Mouse (Mus musculus): ENCODE measurements around the gene Gm37419. TPM values are rescaled to one million over a fixed set of nuclear protein-coding genes. Genes with fewer than 3 reads are reported as not detected.

Gene Gm37419
- total and polyA plus RNA-seq, 3 experiments: not detected

DNA sequence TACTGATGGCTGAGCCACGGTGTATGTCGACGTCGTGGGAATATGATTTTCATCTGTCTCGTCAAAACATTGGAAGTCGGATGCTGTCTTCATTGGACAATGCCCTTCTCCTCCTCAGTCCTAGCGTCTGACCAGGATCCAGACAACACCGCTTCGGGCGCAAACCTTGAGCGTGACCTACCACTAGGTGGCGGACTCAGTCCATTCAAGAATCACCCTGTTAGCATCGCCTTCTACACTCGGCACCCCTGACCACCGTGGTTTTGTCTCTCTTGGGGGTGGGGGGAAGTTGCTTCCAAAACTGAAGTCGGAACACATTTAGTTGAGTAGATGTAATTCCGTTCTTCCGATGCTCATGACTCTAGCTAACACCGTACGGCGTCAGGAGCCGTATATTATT is 4.1 kb upstream of the Gm37419 start:
- H3K9ac ChIP-seq (ENCODE audit: control insufficient read depth, low read depth, low read length, poor library complexity, severe bottlenecking): no peak overlapping the region
- DNase-seq (ENCODE audit: low read depth, low spot score): peak; percentile 6
- H3K4me1 ChIP-seq (ENCODE audit: control insufficient read depth in 1 of 2, insufficient read depth in 2 of 2, low read length in 2 of 2): no peaks in the 10 kb centered on the region
- no peak overlapping the region for H3K4me3 ChIP-seq (ENCODE audit: control insufficient read depth in 1 of 2, insufficient read depth in 1 of 2, low read depth in 2 of 2, low read length in 2 of 2)
- no peaks in the 10 kb centered on the region for H3K36me3 ChIP-seq (ENCODE audit: control insufficient read depth in 1 of 2, insufficient read depth in 2 of 2, low read length in 2 of 2)
- H3K9me3 ChIP-seq (replicated peaks; ENCODE audit: insufficient read depth, low read length): no peaks in the 10 kb centered on the region
- no peaks in the 10 kb centered on the region for H3K79me2 ChIP-seq (ENCODE audit: control insufficient read depth, insufficient read depth, low read length, poor library complexity)
- TF ChIP-seq CTCF (IDR thresholded peaks at IDR 0.05 in 2 of 3, conservative IDR thresholded peaks at IDR 0.05 in 1 of 3; ENCODE audit: control insufficient read depth in 1 of 3, insufficient read depth in 1 of 3, low read depth in 2 of 3, low read length in 3 of 3, poor library complexity in 1 of 3, severe bottlenecking in 1 of 3) (peak; percentile 15 to 53 (median 32); a peak in 4 of 6 replicates), RAD21 (IDR thresholded peaks at IDR 0.05; ENCODE audit: low read depth, low read length) (peak; percentile 38), ETS1 (IDR thresholded peaks at IDR 0.05; ENCODE audit: low read depth, low read length) (no peak), POLR2AphosphoS5 (IDR thresholded peaks at IDR 0.05; ENCODE audit: borderline replicate concordance, low read depth, low read length) (no peak), SIN3A (IDR thresholded peaks at IDR 0.05; ENCODE audit: low read length) (no peak), MYC (IDR thresholded peaks at IDR 0.05; ENCODE audit: low read depth, low read length) (no peak), MYB (IDR thresholded peaks at IDR 0.05; ENCODE audit: low read depth, low read length) (no peak), HCFC1 (IDR thresholded peaks at IDR 0.05; ENCODE audit: low read depth, low read length) (no peak), MAX (IDR thresholded peaks at IDR 0.05; ENCODE audit: low read length) (no peak), TCF12 (IDR thresholded peaks at IDR 0.05; ENCODE audit: low read depth, low read length) (no peak), SMC3 (IDR thresholded peaks at IDR 0.05; ENCODE audit: low read depth, low read length) (peak; percentile 33), USF1 (IDR thresholded peaks at IDR 0.05; ENCODE audit: low read depth, low read length) (no peak), TBP (IDR thresholded peaks at IDR 0.05; ENCODE audit: low read depth, low read length) (no peak), ZNF384 (IDR thresholded peaks at IDR 0.05; ENCODE audit: low read depth, low read length) (no peak), JUND (IDR thresholded peaks at IDR 0.05; ENCODE audit: low read depth, low read length) (no peak)
- H3K27ac ChIP-seq (ENCODE audit: control insufficient read depth, low read depth, low read length): no peak overlapping the region
- H3K27me3 ChIP-seq (ENCODE audit: control insufficient read depth in 1 of 2, insufficient read depth in 2 of 2, low read length in 2 of 2): no peaks in the 10 kb centered on the region

DNA sequence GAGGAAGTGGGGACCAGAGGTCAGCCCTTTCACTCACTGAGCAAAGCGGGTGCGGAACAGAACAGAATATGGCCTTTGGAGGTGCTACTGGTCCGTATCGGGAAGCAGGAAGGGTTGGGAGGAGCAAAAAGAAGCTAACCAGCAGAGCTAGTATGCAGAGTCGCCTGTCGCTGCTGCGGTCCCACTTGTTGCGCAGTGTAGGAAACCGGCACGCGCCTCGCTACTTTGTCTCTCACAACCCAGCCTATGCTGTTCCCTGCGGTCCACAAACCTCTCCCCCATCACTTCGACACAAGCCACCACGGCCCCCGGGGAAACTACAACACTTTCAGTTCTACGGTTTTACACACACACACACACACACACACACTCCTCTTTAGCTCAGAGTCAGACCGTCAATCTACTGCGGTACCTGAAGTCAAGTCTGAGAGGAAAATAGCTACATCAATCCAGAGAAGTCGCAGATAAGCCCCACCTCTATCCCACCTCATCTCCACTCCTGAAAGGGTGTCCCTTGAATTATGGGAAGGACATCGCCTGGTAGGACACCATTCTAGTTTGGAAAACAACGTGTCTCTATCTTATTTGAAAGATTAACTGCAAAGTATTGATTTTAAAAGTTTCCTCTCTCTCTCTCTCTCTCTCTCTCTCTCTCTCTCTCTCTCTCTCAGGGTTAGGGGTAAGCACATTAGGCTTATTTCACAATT is 3.4 kb upstream of the Gm37419 start:
- TF ChIP-seq ZMIZ1 (IDR thresholded peaks at IDR 0.05; ENCODE audit: low read depth, low read length) (no peak), POLR2A (IDR thresholded peaks at IDR 0.05; ENCODE audit: control insufficient read depth in 1 of 2, insufficient read depth in 1 of 2, low read depth in 1 of 2, low read length in 2 of 2, poor library complexity in 1 of 2) (no peak), MYB (IDR thresholded peaks at IDR 0.05; ENCODE audit: low read depth, low read length) (no peak), E2F4 (IDR thresholded peaks at IDR 0.05; ENCODE audit: borderline replicate concordance, low read depth, low read length) (no peak), UBTF (IDR thresholded peaks at IDR 0.05; ENCODE audit: borderline replicate concordance, insufficient read depth, low read depth, low read length) (no peak), HCFC1 (IDR thresholded peaks at IDR 0.05; ENCODE audit: low read depth, low read length) (no peak), NRF1 (IDR thresholded peaks at IDR 0.05; ENCODE audit: insufficient read depth, low read depth, low read length, poor library complexity, severe bottlenecking) (no peak), POLR2AphosphoS2 (IDR thresholded peaks at IDR 0.05; ENCODE audit: low read length) (no peak)
- Histone ChIP-seq H3K9ac (ENCODE audit: control insufficient read depth, low read depth, low read length, poor library complexity, severe bottlenecking) (no peak overlapping the region), H3K79me2 (ENCODE audit: control insufficient read depth, insufficient read depth, low read length, poor library complexity) (no peaks in the 10 kb centered on the region), H3K27ac (ENCODE audit: control insufficient read depth, low read depth, low read length) (no peak overlapping the region), H3K4me1 (ENCODE audit: control insufficient read depth in 1 of 2, insufficient read depth in 2 of 2, low read length in 2 of 2) (no peaks in the 10 kb centered on the region), H3K36me3 (ENCODE audit: control insufficient read depth in 1 of 2, insufficient read depth in 2 of 2, low read length in 2 of 2) (no peaks in the 10 kb centered on the region), H3K4me3 (ENCODE audit: control insufficient read depth in 1 of 2, insufficient read depth in 1 of 2, low read depth in 2 of 2, low read length in 2 of 2) (no peak overlapping the region), H3K9me3 (replicated peaks; ENCODE audit: insufficient read depth, low read length) (no peaks in the 10 kb centered on the region), H3K27me3 (ENCODE audit: control insufficient read depth in 1 of 2, insufficient read depth in 2 of 2, low read length in 2 of 2) (no peaks in the 10 kb centered on the region)
- no peak for DNase-seq (ENCODE audit: low read depth, low spot score)

Measured in MEL (cell line).